Comparison of ENCODE assay signal across 18 mouse cellular contexts in the genomic region with DNA sequence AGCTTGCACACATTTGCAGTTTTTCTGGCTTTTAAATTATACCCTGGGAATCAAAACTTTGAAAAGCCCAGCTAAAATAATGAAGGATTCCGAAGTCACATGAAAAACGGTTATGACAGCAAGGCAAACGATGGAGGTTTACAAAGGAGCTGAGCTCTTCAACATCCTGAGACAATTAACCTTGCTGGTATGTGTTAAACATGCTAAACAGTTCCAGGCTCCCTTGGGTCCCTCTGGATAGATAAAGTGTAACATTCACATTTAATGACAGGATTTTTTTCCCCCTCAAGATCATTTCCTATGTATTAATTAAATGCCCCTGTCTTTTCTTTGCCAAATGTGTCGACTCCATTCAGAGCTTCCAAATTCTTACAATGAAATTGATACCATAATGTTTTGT.
"Had no signal": no experiment of that assay in that cellular context is flagged by ENCODE, and none has a peak within 500 bp of the region (broad histone marks: within the 10 kb centered on the region; RNA-seq: fewer than 3 reads in every experiment).

No protein-coding gene starts in this region.

- H3K4me2 ChIP-seq: liver, embryonic 15.5 days; lung, embryonic 15.5 days; midbrain, embryonic 12.5 days; neural tube, embryonic 12.5 days; stomach, embryonic 15.5 days had no signal

- H3K27ac ChIP-seq: liver, embryonic 15.5 days; lung, embryonic 15.5 days; macrophage; midbrain, embryonic 12.5 days; neural tube, embryonic 12.5 days; stomach, embryonic 15.5 days; stomach, postnatal 0 days had no signal

- ATAC-seq: liver, postnatal 0 days; lung, postnatal 0 days; midbrain, embryonic 16.5 days had no signal

- H3K27me3 ChIP-seq: liver, embryonic 15.5 days; lung, embryonic 15.5 days; megakaryocyte, embryonic 14.5 days; midbrain, embryonic 12.5 days; neural tube, embryonic 12.5 days; stomach, embryonic 15.5 days had no signal

- H3K9me3 ChIP-seq: liver, embryonic 15.5 days; lung, embryonic 15.5 days; megakaryocyte, embryonic 14.5 days; midbrain, embryonic 12.5 days; neural tube, embryonic 12.5 days; stomach, embryonic 15.5 days had no signal

- H3K9ac ChIP-seq: liver, embryonic 15.5 days; liver, postnatal 0 days; lung, embryonic 15.5 days; midbrain, embryonic 12.5 days; neural tube, embryonic 12.5 days; stomach, embryonic 15.5 days had no signal

- H3K36me3 ChIP-seq: liver, embryonic 15.5 days; lung, embryonic 15.5 days; midbrain, embryonic 12.5 days; neural tube, embryonic 12.5 days; stomach, embryonic 15.5 days had no signal

- H3K4me3 ChIP-seq: liver, embryonic 15.5 days; lung, embryonic 15.5 days; megakaryocyte, embryonic 14.5 days; midbrain, embryonic 12.5 days; neural tube, embryonic 12.5 days; stomach, embryonic 15.5 days had no signal

- H3K4me1 ChIP-seq: liver, embryonic 15.5 days; lung, embryonic 15.5 days; megakaryocyte, embryonic 14.5 days; midbrain, embryonic 12.5 days; neural tube, embryonic 12.5 days; stomach, embryonic 15.5 days had no signal

- DNase-seq: liver, postnatal 0 days; lung, adult 2 months; lung, postnatal 14 days; lung, postnatal 36 days; right cerebral cortex, postnatal 14 days; thymus, adult 2 months; thymus, postnatal 25 days; thymus, postnatal 4 days had no signal
